Mouse (Mus musculus): ENCODE data around the gene Gm10283. TPM values are rescaled to one million over a fixed set of nuclear protein-coding genes. Genes with fewer than 3 reads are reported as not detected.

Gene Gm10283
- polyA plus RNA-seq, 1 experiment from 2014 or later = not detected

- Histone ChIP-seq H3K27ac (replicated peaks) (no peak overlapping the region), H3K36me3 (no peaks in the 10 kb centered on the region), H3K4me3 (no peak overlapping the region), H3K27me3 (ENCODE audit: low read depth, poor library complexity, severe bottlenecking) (no peaks in the 10 kb centered on the region), H3K9me3 (replicated peaks) (no peaks in the 10 kb centered on the region), H3K4me1 (no peaks in the 10 kb centered on the region)
- 94% methylated on average over 3 of the region's 3 CpGs for WGBS
- DNase-seq (ENCODE audit: low spot score) = no peak
Measured at GRCm38 (mm10) chr8:60436872-60437271, 66.1 kb downstream of the Gm10283 start.

GRCm38 (mm10) chr8:60432649-60433048 lies 70.3 kb downstream of the Gm10283 start:
- no peak overlapping the region for H3K4me3 ChIP-seq
- H3K27ac ChIP-seq (replicated peaks) = no peak overlapping the region
- no peaks in the 10 kb centered on the region for H3K36me3 ChIP-seq
- 95% methylated on average over 5 of the region's 5 CpGs for WGBS
- no peaks in the 10 kb centered on the region for H3K9me3 ChIP-seq (replicated peaks)
- no peaks in the 10 kb centered on the region for H3K27me3 ChIP-seq (ENCODE audit: low read depth, poor library complexity, severe bottlenecking)
- no peak for DNase-seq (ENCODE audit: low spot score)
- H3K4me1 ChIP-seq = no peaks in the 10 kb centered on the region

GRCm38 (mm10) chr8:60406358-60406757 lies 96.6 kb downstream of the Gm10283 start:
- no peaks in the 10 kb centered on the region for H3K27me3 ChIP-seq (ENCODE audit: low read depth, poor library complexity, severe bottlenecking)
- no peaks in the 10 kb centered on the region for H3K36me3 ChIP-seq
- no peak overlapping the region for H3K27ac ChIP-seq (replicated peaks)
- no peak for DNase-seq (ENCODE audit: low spot score)
- H3K4me3 ChIP-seq = no peak overlapping the region
- no peaks in the 10 kb centered on the region for H3K9me3 ChIP-seq (replicated peaks)
- 88% methylated on average over 8 of the region's 8 CpGs for WGBS
- no peaks in the 10 kb centered on the region for H3K4me1 ChIP-seq

GRCm38 (mm10) chr8:60404994-60405548 lies 97.9 kb downstream of the Gm10283 start:
- 81% methylated on average over 6 of the region's 6 CpGs for WGBS
- no peaks in the 10 kb centered on the region for H3K9me3 ChIP-seq (replicated peaks)
- no peak for DNase-seq (ENCODE audit: low spot score)
- no peak overlapping the region for H3K27ac ChIP-seq (replicated peaks)
- no peaks in the 10 kb centered on the region for H3K27me3 ChIP-seq (ENCODE audit: low read depth, poor library complexity, severe bottlenecking)
- no peak overlapping the region for H3K4me3 ChIP-seq
- no peaks in the 10 kb centered on the region for H3K4me1 ChIP-seq
- no peaks in the 10 kb centered on the region for H3K36me3 ChIP-seq

- 89% methylated on average over 4 of the region's 4 CpGs for WGBS
- H3K27me3 ChIP-seq (ENCODE audit: low read depth, poor library complexity, severe bottlenecking) = no peaks in the 10 kb centered on the region
- H3K4me3 ChIP-seq = no peak overlapping the region
- no peaks in the 10 kb centered on the region for H3K4me1 ChIP-seq
- H3K9me3 ChIP-seq (replicated peaks) = no peaks in the 10 kb centered on the region
- DNase-seq (ENCODE audit: low spot score) = no peak
- no peak overlapping the region for H3K27ac ChIP-seq (replicated peaks)
- no peaks in the 10 kb centered on the region for H3K36me3 ChIP-seq
Measured at GRCm38 (mm10) chr8:60393675-60394074, 109.3 kb downstream of the Gm10283 start.

- Histone ChIP-seq H3K9me3 (replicated peaks) (no peaks in the 10 kb centered on the region), H3K36me3 (no peaks in the 10 kb centered on the region), H3K27me3 (ENCODE audit: low read depth, poor library complexity, severe bottlenecking) (no peaks in the 10 kb centered on the region), H3K4me1 (no peaks in the 10 kb centered on the region), H3K4me3 (no peak overlapping the region), H3K27ac (replicated peaks) (no peak overlapping the region)
- WGBS = 95% methylated on average over 2 of the region's 2 CpGs
- DNase-seq (ENCODE audit: low spot score) = no peak
Measured at GRCm38 (mm10) chr8:60386589-60386988, 116.4 kb downstream of the Gm10283 start.

Other genes starting within 250 kb of the Gm10283 start
- gene Aadat, start 2.7 kb upstream of the Gm10283 start, polyA plus RNA-seq (2016; fragmentation: Nextera tagmentation; extraction: Ambion mirVana) = 1.7 TPM in 2 replicates
- 1.3 and 1.7 TPM in 2 replicates for gene Mfap3l, start 129.6 kb upstream of the Gm10283 start, polyA plus RNA-seq (2016; fragmentation: Nextera tagmentation; extraction: Ambion mirVana)